ENCODE assay signal across 8 mouse cellular contexts in genomic region chr1:120116106-120116505, GRCm38 (mm10). TPM values are rescaled to one million over a fixed set of nuclear protein-coding genes. Genes with fewer than 3 reads are reported as not detected.
DNase-seq lines count a peak whose midpoint lies in the region; ATAC-seq lines count a peak whose summit lies in the region.

No protein-coding gene starts in this region.

- H3K27ac ChIP-seq in limb, embryonic 12.5 days = peak overlapping the region; percentile 56; the same call in 1 of the 2 replicates
- no peak overlapping the region for H3K27ac ChIP-seq in limb, embryonic 10.5 days
- H3K27ac ChIP-seq in midbrain, embryonic 15.5 days = peak overlapping the region; percentile 72

- no peak overlapping the region for H3K9ac ChIP-seq in limb, embryonic 12.5 days (replicated peaks)
- H3K9ac ChIP-seq in midbrain, embryonic 15.5 days = no peak overlapping the region

- H3K9me3 ChIP-seq in limb, embryonic 12.5 days = peaks cover 7% of the 10 kb centered on the region; the same call in 1 of the 2 replicates
- H3K9me3 ChIP-seq in limb, embryonic 10.5 days (replicated peaks) = no peaks in the 10 kb centered on the region
- H3K9me3 ChIP-seq in midbrain, embryonic 15.5 days = no peaks in the 10 kb centered on the region

- no peak overlapping the region for H3K4me3 ChIP-seq in limb, embryonic 12.5 days (replicated peaks)
- no peak overlapping the region for H3K4me3 ChIP-seq in limb, embryonic 10.5 days
- H3K4me3 ChIP-seq in midbrain, embryonic 15.5 days = no peak overlapping the region

- H3K4me1 ChIP-seq in limb, embryonic 12.5 days (replicated peaks) = peaks cover 23% of the 10 kb centered on the region
- peaks cover 27% of the 10 kb centered on the region for H3K4me1 ChIP-seq in limb, embryonic 10.5 days
- H3K4me1 ChIP-seq in midbrain, embryonic 15.5 days = peaks cover 13% of the 10 kb centered on the region

- intact Hi-C loops in heart, postnatal 10 days (cut with DNase I) = loop anchor here (1.0 kb wide), 1 partner anchor 18 kb away; no protein-coding TSS in a partner anchor

- H3K4me2 ChIP-seq in limb, embryonic 12.5 days = no peak overlapping the region
- no peak overlapping the region for H3K4me2 ChIP-seq in midbrain, embryonic 15.5 days

- WGBS in limb, embryonic 12.5 days = 88% methylated on average over 11 of the region's 11 CpGs
- WGBS in limb, embryonic 10.5 days = 95% methylated on average over 11 of the region's 11 CpGs
- 81% methylated on average over 11 of the region's 11 CpGs for WGBS in midbrain, embryonic 15.5 days

- DNase-seq in limb, embryonic 10.5 days (ENCODE audit: low spot score) = no peak
- DNase-seq in cerebellum, postnatal 25 days = peak; percentile 21 to 48
- DNase-seq in heart, postnatal 10 days = peak; percentile 42 to 46
- no peak for DNase-seq in layer of hippocampus, adult 9-10 months (ENCODE audit: low spot score)
- DNase-seq in right cerebral cortex, adult 18-20 months = no peak
- DNase-seq in frontal cortex, postnatal 25 days (ENCODE audit: low spot score in 2 of 2) = no peak

- H3K36me3 ChIP-seq in limb, embryonic 12.5 days = peaks cover 56% of the 10 kb centered on the region
- H3K36me3 ChIP-seq in limb, embryonic 10.5 days = peaks cover 85% of the 10 kb centered on the region
- H3K36me3 ChIP-seq in midbrain, embryonic 15.5 days (replicated peaks) = peaks cover 16% of the 10 kb centered on the region; the same call in 1 of the 2 replicates

- no peaks in the 10 kb centered on the region for H3K27me3 ChIP-seq in limb, embryonic 12.5 days
- H3K27me3 ChIP-seq in limb, embryonic 10.5 days (ENCODE audit: low read depth, poor library complexity, severe bottlenecking) = no peaks in the 10 kb centered on the region
- no peaks in the 10 kb centered on the region for H3K27me3 ChIP-seq in midbrain, embryonic 15.5 days (replicated peaks)

- ATAC-seq in limb, embryonic 12.5 days (ENCODE audit: insufficient number of reproducible peaks, insufficient read depth, low FRiP score, low TSS enrichment, low read depth) = no peak
- no peak for ATAC-seq in midbrain, embryonic 15.5 days (replicated peaks)

RNA-seq across cellular contexts. Expression of gene Dbi, which starts 4.8 kb away (rescaled TPM):
- polyA plus RNA-seq in limb, embryonic 12.5 days (2016; fragmentation: Nextera tagmentation; extraction: Ambion mirVana) = 656 and 702 TPM in 2 replicates
- 670 and 699 TPM in 2 replicates for polyA plus RNA-seq in limb, embryonic 10.5 days (2016; fragmentation: Nextera tagmentation; extraction: Ambion mirVana)
- total RNA-seq in heart, postnatal 10 days (2021) = 100 to 1,000 TPM; 424 to 472 TPM
- polyA plus RNA-seq in midbrain, embryonic 15.5 days (2015; fragmentation: Nextera tagmentation; extraction: Ambion mirVana) = 798 and 903 TPM in 2 replicates

RNA-seq across cellular contexts. Expression of gene 3110009E18Rik, which starts 4.9 kb away (rescaled TPM):
- polyA plus RNA-seq in limb, embryonic 12.5 days (2016; fragmentation: Nextera tagmentation; extraction: Ambion mirVana) = 19.3 and 23.7 TPM in 2 replicates
- 14.7 and 19.3 TPM in 2 replicates for polyA plus RNA-seq in limb, embryonic 10.5 days (2016; fragmentation: Nextera tagmentation; extraction: Ambion mirVana)
- 1 to 10 TPM; 4.5 to 7.0 TPM for total RNA-seq in heart, postnatal 10 days (2021)
- polyA plus RNA-seq in midbrain, embryonic 15.5 days (2015; fragmentation: Nextera tagmentation; extraction: Ambion mirVana) = 14.2 and 16.0 TPM in 2 replicates

RNA-seq across cellular contexts. Expression of gene Tmem37, which starts 42.2 kb away (rescaled TPM):
- 2.6 and 3.9 TPM in 2 replicates for polyA plus RNA-seq in limb, embryonic 12.5 days (2016; fragmentation: Nextera tagmentation; extraction: Ambion mirVana)
- 3.2 and 3.5 TPM in 2 replicates for polyA plus RNA-seq in limb, embryonic 10.5 days (2016; fragmentation: Nextera tagmentation; extraction: Ambion mirVana)
- 1 to 10 TPM; 4.2 to 6.2 TPM for total RNA-seq in heart, postnatal 10 days (2021)
- 7.6 and 9.6 TPM in 2 replicates for polyA plus RNA-seq in midbrain, embryonic 15.5 days (2015; fragmentation: Nextera tagmentation; extraction: Ambion mirVana)

Comparison
In these comparisons a context has a peak if more than half of its experiments do, and no peak if none do; other contexts are left out.
1. DNase-seq: peak in cerebellum, postnatal 25 days (2 of 2) and heart, postnatal 10 days (2 of 2); none in limb, embryonic 10.5 days (single experiment), layer of hippocampus, adult 9-10 months (single experiment), right cerebral cortex, adult 18-20 months (single experiment) and frontal cortex, postnatal 25 days (0 of 2).